8 mouse cellular contexts compared by ENCODE assay signal in the genomic region with DNA sequence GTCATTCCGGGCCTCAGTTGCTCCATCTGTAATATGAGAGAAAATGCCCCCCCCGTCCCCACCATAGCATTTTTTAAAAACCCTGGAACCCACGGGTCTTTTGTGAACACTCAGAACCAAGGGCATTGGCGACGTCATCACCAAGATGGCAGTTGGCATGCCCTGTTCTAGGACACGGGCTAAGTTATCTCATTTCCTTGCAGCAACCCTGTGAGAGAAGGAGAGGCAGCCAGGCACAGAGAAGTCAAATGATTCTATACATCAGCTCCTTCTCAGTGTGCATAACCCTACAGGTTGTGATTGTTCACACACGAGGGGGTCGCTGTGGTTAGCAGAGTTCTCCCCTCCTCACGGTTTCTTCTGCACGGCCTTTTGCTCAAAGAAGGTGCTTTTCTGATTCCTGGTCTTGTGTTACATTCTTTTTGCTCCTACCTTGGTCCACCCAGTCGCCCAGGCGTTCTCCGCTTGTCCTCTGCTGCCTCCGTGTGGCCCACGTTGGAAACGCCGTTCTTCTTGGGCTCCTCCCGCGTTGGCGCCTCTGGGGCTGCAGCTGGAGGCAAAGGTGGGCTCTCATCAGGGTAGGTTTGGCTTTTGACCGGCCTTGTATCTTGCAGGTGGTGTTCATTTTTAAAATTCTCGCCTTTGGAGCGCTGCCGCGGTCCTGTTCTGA. TPM values are rescaled to one million over a fixed set of nuclear protein-coding genes. Genes with fewer than 3 reads are reported as not detected.
DNase-seq lines count a peak whose midpoint lies in the region; ATAC-seq and TF ChIP-seq lines count a peak whose summit lies in the region.

No protein-coding gene starts in this region.

- ATAC-seq in forebrain, embryonic 14.5 days, result peak; percentile 76

- no peak for TF ChIP-seq EP300 in CH12.LX (IDR thresholded peaks at IDR 0.05; ENCODE audit: low read length)

- no peak overlapping the region for H3K4me2 ChIP-seq in CH12.LX (ENCODE audit: insufficient read depth, low read depth, poor library complexity, severe bottlenecking)
- no peak overlapping the region; the same call in 1 of the 2 replicates for H3K4me2 ChIP-seq in forebrain, embryonic 14.5 days (ENCODE audit: low read length)

- no peak for TF ChIP-seq POLR2A in CH12.LX (IDR thresholded peaks at IDR 0.05; ENCODE audit: low read depth, low read length)
- TF ChIP-seq POLR2A in lung, adult 2 months (IDR thresholded peaks at IDR 0.05; ENCODE audit: borderline replicate concordance, extremely low read depth, low read depth, low read length), result no peak
- TF ChIP-seq POLR2A in olfactory bulb, adult 2 months (IDR thresholded peaks at IDR 0.05; ENCODE audit: insufficient read depth, low read depth, low read length), result no peak
- no peak for TF ChIP-seq POLR2A in thymus, adult 2 months (IDR thresholded peaks at IDR 0.05; ENCODE audit: control insufficient read depth, extremely low read depth, insufficient read depth, low read length, poor library complexity)

- in situ Hi-C loops in CH12.LX (cut with MboI; ENCODE audit: low pct_ligation_motif_present, low pct_unique_long_range_greater_than_20kb, low sequenced_read_pairs), result no loop called here

- DNase-seq in CH12.LX (ENCODE audit: extremely low read depth), result no peak
- DNase-seq in c-Kit-positive CD71-positive TER-119-negative erythroid progenitor cells, embryonic 14.5 days (ENCODE audit: low read depth), result peak; percentile 51
- peak; percentile 82 for DNase-seq in forebrain, embryonic 14.5 days (ENCODE audit: low spot score)
- DNase-seq in heart, postnatal 4 days, result peak; percentile 89
- DNase-seq in layer of hippocampus, adult 18-20 months (ENCODE audit: low spot score in 2 of 2), result peak; percentile 64 to 85
- DNase-seq in lung, adult 2 months, result peak; percentile 71
- peak; percentile 77 for DNase-seq in thymus, adult 2 months

- H3K79me2 ChIP-seq in CH12.LX (replicated peaks; ENCODE audit: control insufficient read depth, extremely low read depth, insufficient read depth, poor library complexity, severe bottlenecking), result no peaks in the 10 kb centered on the region

- H3K27ac ChIP-seq in CH12.LX (ENCODE audit: insufficient read depth, low read depth), result no peak overlapping the region
- no peak overlapping the region for H3K27ac ChIP-seq in forebrain, embryonic 14.5 days (ENCODE audit: low read depth, low read length)
- H3K27ac ChIP-seq in olfactory bulb, adult 2 months (ENCODE audit: insufficient read depth, low read depth, low read length), result no peak overlapping the region
- H3K27ac ChIP-seq in thymus, adult 2 months (ENCODE audit: control insufficient read depth, insufficient read depth, low read length), result no peak overlapping the region

- H3K9ac ChIP-seq in CH12.LX (ENCODE audit: insufficient read depth, low read depth), result no peak overlapping the region
- H3K9ac ChIP-seq in forebrain, embryonic 14.5 days (ENCODE audit: low read length), result no peak overlapping the region

- no peak overlapping the region for H3K4me3 ChIP-seq in CH12.LX (replicated peaks in 1 of 3; ENCODE audit: low read depth in 2 of 3, low read length in 2 of 3, poor library complexity in 1 of 3)
- no peak overlapping the region for H3K4me3 ChIP-seq in forebrain, embryonic 14.5 days (ENCODE audit: low read depth, low read length)
- H3K4me3 ChIP-seq in lung, adult 2 months (replicated peaks; ENCODE audit: extremely low read depth, low read depth, low read length), result no peak overlapping the region
- no peak overlapping the region for H3K4me3 ChIP-seq in olfactory bulb, adult 2 months (ENCODE audit: insufficient read depth, low read depth, low read length)
- H3K4me3 ChIP-seq in thymus, adult 2 months (ENCODE audit: control insufficient read depth, insufficient read depth, low read length), result no peak overlapping the region

- dilution Hi-C loops in CH12.LX (cut with MboI; ENCODE audit: extremely low pct_ligation_motif_present, extremely low pct_unique_long_range_greater_than_20kb, low sequenced_read_pairs), result no loop called here

- peak in 1 of 2 experiments; percentile 62; a peak in 2 of 4 replicates for TF ChIP-seq CTCF in CH12.LX (conservative IDR thresholded peaks at IDR 0.05 in 1 of 2, IDR thresholded peaks at IDR 0.05 in 1 of 2; ENCODE audit: low read depth in 2 of 2, low read length in 2 of 2)
- peak; percentile 84 for TF ChIP-seq CTCF in lung, adult 2 months (IDR thresholded peaks at IDR 0.05; ENCODE audit: insufficient read depth, low read length)
- TF ChIP-seq CTCF in olfactory bulb, adult 2 months (IDR thresholded peaks at IDR 0.05; ENCODE audit: insufficient read depth, low read depth, low read length), result peak; percentile 93
- peak; percentile 84 for TF ChIP-seq CTCF in thymus, adult 2 months (IDR thresholded peaks at IDR 0.05; ENCODE audit: borderline replicate concordance, control insufficient read depth, extremely low read depth, insufficient read depth, low read length, poor library complexity)

- H3K4me1 ChIP-seq in CH12.LX (ENCODE audit: control insufficient read depth in 1 of 2, insufficient read depth in 2 of 2), result peaks cover 5 to 19% of the 10 kb centered on the region in 2 experiments; a peak in 3 of 4 replicates
- H3K4me1 ChIP-seq in forebrain, embryonic 14.5 days (ENCODE audit: control insufficient read depth, insufficient read depth, low read length), result no peaks in the 10 kb centered on the region
- no peaks in the 10 kb centered on the region for H3K4me1 ChIP-seq in lung, adult 2 months (ENCODE audit: control insufficient read depth, insufficient read depth, low read length)
- H3K4me1 ChIP-seq in olfactory bulb, adult 2 months (ENCODE audit: control insufficient read depth, insufficient read depth, low read length), result peaks cover 9% of the 10 kb centered on the region
- no peaks in the 10 kb centered on the region for H3K4me1 ChIP-seq in thymus, adult 2 months (replicated peaks; ENCODE audit: control insufficient read depth, insufficient read depth, low read length)

- peak; percentile 60 for TF ChIP-seq RAD21 in CH12.LX (IDR thresholded peaks at IDR 0.05; ENCODE audit: low read depth, low read length)

- H3K27me3 ChIP-seq in CH12.LX (replicated peaks), result no peaks in the 10 kb centered on the region
- H3K27me3 ChIP-seq in forebrain, embryonic 14.5 days (replicated peaks; ENCODE audit: control insufficient read depth, insufficient read depth, low read length), result peaks cover 11% of the 10 kb centered on the region
- H3K27me3 ChIP-seq in thymus, adult 2 months (ENCODE audit: control insufficient read depth, insufficient read depth, low read length), result no peaks in the 10 kb centered on the region

- 14% methylated on average over 25 of the region's 25 CpGs for WGBS in forebrain, embryonic 14.5 days
- 14% methylated on average over 25 of the region's 25 CpGs for WGBS in lung, adult 2 months
- 17% methylated on average over 25 of the region's 25 CpGs for WGBS in olfactory bulb, adult 2 months
- WGBS in thymus, adult 2 months, result 19% methylated on average over 25 of the region's 25 CpGs

- no peaks in the 10 kb centered on the region for H3K9me3 ChIP-seq in CH12.LX (replicated peaks; ENCODE audit: low read length)
- no peaks in the 10 kb centered on the region for H3K9me3 ChIP-seq in forebrain, embryonic 14.5 days (replicated peaks; ENCODE audit: control insufficient read depth, low read length)

- no peaks in the 10 kb centered on the region for H3K36me3 ChIP-seq in CH12.LX (replicated peaks in 1 of 2; ENCODE audit: control insufficient read depth in 1 of 2, insufficient read depth in 1 of 2, low read length in 1 of 2)
- H3K36me3 ChIP-seq in forebrain, embryonic 14.5 days (ENCODE audit: control insufficient read depth, insufficient read depth, low read length), result no peaks in the 10 kb centered on the region
- H3K36me3 ChIP-seq in thymus, adult 2 months (ENCODE audit: control insufficient read depth, insufficient read depth, low read length), result no peaks in the 10 kb centered on the region

TF ChIP-seq in CH12.LX, 34 proteins besides CTCF, POLR2A, EP300 and RAD21:
- TF ChIP-seq SMC3 (IDR thresholded peaks at IDR 0.05; ENCODE audit: low read depth, low read length), result peak; percentile 34
- no peak for TF ChIP-seq RCOR1 (conservative IDR thresholded peaks at IDR 0.05; ENCODE audit: low read depth, low read length)

RNA-seq across cellular contexts. Expression of gene Dmrta2, which starts 44.2 kb away (rescaled TPM):
- total RNA-seq in CH12.LX (2012; rRNA removed) (0.04 and 0.08 TPM in 2 replicates), CH12.LX (2014; rRNA removed) (not detected in 2 replicates)
- 0.08 and 0.13 TPM in 2 replicates for polyA plus RNA-seq in CH12.LX (2012; ENCODE audit: insufficient read length, low read depth)
- polyA plus RNA-seq in forebrain, embryonic 14.5 days (2014; fragmentation: Nextera tagmentation; extraction: Ambion mirVana), result 4.1 and 5.9 TPM in 2 replicates
- under 1 TPM; 0.41 to 0.55 TPM for total RNA-seq in heart, postnatal 4 days (2021)
- total RNA-seq in layer of hippocampus, adult 18-20 months (2021), result 1 to 10 TPM; 2.4 to 2.5 TPM
- polyA plus RNA-seq in lung, adult 2 months (2012; rRNA removed), result 0.43 and 0.52 TPM in 2 replicates
- polyA plus RNA-seq in olfactory bulb, adult 2 months (2012; ENCODE audit: insufficient read depth, insufficient read length, low replicate concordance, missing spikeins), result not detected in 2 replicates
- polyA plus RNA-seq in thymus, adult 2 months (2012; rRNA removed), result 0.67 and 0.74 TPM in 2 replicates
